Mouse (Mus musculus) midbrain, postnatal 0 days (tissue): ENCODE data around the gene Smpdl3a. TPM values are rescaled to one million over a fixed set of nuclear protein-coding genes. Genes with fewer than 3 reads are reported as not detected.

Experiments
- ATAC-seq: fragments of 200-750 bp; cut with Nextera tagmentation; 2 replicates; pipeline ENCODE4 v1.8.0; 2017; ENCODE audit warnings: moderate number of reproducible peaks, mild to moderate bottlenecking, moderate TSS enrichment, moderate library complexity; ENCODE audit not compliant: low FRiP score
- DNase-seq: peaks from one replicate; pipeline ENCODE4 v3.0.0-alpha.2; 2015; ENCODE audit warnings: low spot score
- H3K27ac ChIP-seq: fragments of 300-500 bp; sonication (generic); 2 replicates; pipeline ENCODE4 v1.5.1; 2014; ENCODE audit warnings: low read depth, mild to moderate bottlenecking, low read length, mixed read lengths
- H3K27me3 ChIP-seq: fragments of 300-500 bp; sonication (generic); 2 replicates; pipeline ENCODE4 v1.6.1; 2014; ENCODE audit warnings: low read length, control low read depth, mixed read lengths; ENCODE audit not compliant: insufficient read depth
- H3K36me3 ChIP-seq: fragments of 300-500 bp; sonication (generic); 2 replicates; pipeline ENCODE4 v1.6.1; 2014; ENCODE audit warnings: low read length, control low read depth, mixed read lengths; ENCODE audit not compliant: insufficient read depth
- H3K4me1 ChIP-seq: fragments of 300-500 bp; sonication (generic); 2 replicates; pipeline ENCODE4 v1.6.1; 2014; ENCODE audit warnings: mild to moderate bottlenecking, control low read depth, antibody characterized with exemption, low read length, mixed read lengths; ENCODE audit not compliant: insufficient read depth
- H3K4me2 ChIP-seq: fragments of 300-500 bp; sonication (generic); 2 replicates; pipeline ENCODE4 v1.6.1; 2014; ENCODE audit warnings: low read depth, mild to moderate bottlenecking, low read length, mixed read lengths; ENCODE audit not compliant: poor library complexity, severe bottlenecking
- H3K4me3 ChIP-seq: fragments of 300-500 bp; sonication (generic); 2 replicates; pipeline ENCODE4 v1.5.1; 2014; ENCODE audit warnings: low read depth, mild to moderate bottlenecking, low read length, moderate library complexity
- H3K9ac ChIP-seq: fragments of 300-500 bp; sonication (generic); replicated peaks from 2 replicates; pipeline ENCODE4 v1.6.1; 2014; ENCODE audit warnings: mild to moderate bottlenecking, low read length, moderate library complexity, mixed read lengths; ENCODE audit not compliant: poor library complexity, severe bottlenecking
- H3K9me3 ChIP-seq: fragments of 300-500 bp; sonication (generic); 2 replicates; pipeline ENCODE4 v1.6.1; 2016; ENCODE audit warnings: low read length, control low read depth
- CTCF ChIP-seq: IDR thresholded peaks from 2 replicates; pipeline ENCODE4 v1.5.1; 2016; ENCODE audit warnings: antibody characterized with exemption, mild to moderate bottlenecking
- WGBS: fragments of 180-500 bp; shearing (Covaris S2); extraction: QIAGEN DNeasy Blood & Tissue Kit; methylation state at CpG from one replicate; pipeline ENCODE4 v1.1.7; 2014; 5-methylcytosine and 5-hydroxymethylcytosine counted together
- polyA plus RNA-seq: library from polyadenylated mRNA; unstranded; fragments of >200 nt; fragmentation: Nextera tagmentation; extraction: Ambion mirVana; gene quantifications from 2 replicates; pipeline ENCODE4 v1.2.1, GENCODE M21; 2015
- total RNA-seq: library from RNA; depleted of rRNA; stranded (reverse); fragments of >200 nt; gene quantifications from 2 replicates; pipeline ENCODE4 v1.2.3, GENCODE M21; 2014

Gene Smpdl3a
- total and polyA plus RNA-seq, 2 experiments from 2014 or later = 28.9 to 31.0 TPM

- Histone ChIP-seq H3K4me1 (no peaks in the 10 kb centered on the region), H3K9me3 (no peaks in the 10 kb centered on the region), H3K9ac (no peak overlapping the region), H3K4me3 (no peak overlapping the region), H3K27ac (no peak overlapping the region), H3K27me3 (no peaks in the 10 kb centered on the region), H3K4me2 (no peak overlapping the region), H3K36me3 (no peaks in the 10 kb centered on the region; the same call in 1 of the 2 replicates)
- ATAC-seq = no peak
- TF ChIP-seq CTCF = no peak
- no peak for DNase-seq
- 92% methylated on average over 5 of the region's 5 CpGs for WGBS
Measured at GRCm38 (mm10) chr10:57812161-57812856, 18.2 kb downstream of the Smpdl3a start.

DNA sequence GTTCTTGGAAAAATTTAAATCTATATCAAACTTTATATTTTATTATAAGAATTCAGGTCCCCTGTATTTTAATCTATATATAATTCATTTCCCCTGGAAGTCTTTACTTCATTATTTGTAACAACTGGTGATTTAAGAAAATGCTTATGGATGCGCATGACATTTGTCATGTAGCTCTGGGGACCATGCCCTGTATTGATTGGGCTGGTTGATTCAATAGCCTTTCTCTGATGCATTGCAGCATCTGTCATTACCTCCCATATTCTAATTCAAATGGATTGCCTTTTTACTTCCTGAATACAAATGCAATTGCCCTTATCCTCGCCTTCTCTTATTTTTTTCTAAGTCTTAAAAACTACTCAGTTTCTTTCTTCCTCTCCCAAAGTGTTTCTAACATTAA is 20.2 kb downstream of the Smpdl3a start:
- no peak overlapping the region for H3K4me2 ChIP-seq
- no peak for TF ChIP-seq CTCF
- no peaks in the 10 kb centered on the region for H3K27me3 ChIP-seq

DNA sequence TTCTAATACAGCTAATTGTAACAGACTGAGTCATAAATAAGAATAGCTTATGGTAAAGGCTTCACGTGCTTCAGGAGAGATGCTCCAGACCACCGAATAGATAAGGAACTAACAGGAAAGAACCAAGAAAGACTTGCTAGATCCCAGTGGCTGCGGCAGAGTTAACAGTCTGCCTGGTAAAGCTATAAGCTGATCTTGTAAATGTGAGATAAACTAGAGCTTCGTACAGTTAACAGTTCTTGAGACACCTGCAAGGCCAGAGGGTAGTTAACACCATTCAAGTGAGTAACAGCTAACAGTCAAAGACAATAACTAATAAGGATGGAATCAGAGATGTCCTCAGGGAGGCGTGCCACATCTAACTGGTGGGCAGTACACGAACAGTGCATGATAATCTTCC is 21.7 kb downstream of the Smpdl3a start:
- Histone ChIP-seq H3K4me3 (no peak overlapping the region), H3K9me3 (no peaks in the 10 kb centered on the region), H3K36me3 (no peaks in the 10 kb centered on the region), H3K4me2 (no peak overlapping the region), H3K27ac (no peak overlapping the region), H3K9ac (no peak overlapping the region), H3K27me3 (no peaks in the 10 kb centered on the region), H3K4me1 (no peaks in the 10 kb centered on the region)
- no peak for ATAC-seq
- TF ChIP-seq CTCF = no peak
- WGBS = 62% methylated on average over 6 of the region's 6 CpGs
- no peak for DNase-seq

More for the DNA sequence above, 20.2 kb downstream of the Smpdl3a start:
- no peaks in the 10 kb centered on the region for H3K4me1 ChIP-seq
- H3K9ac ChIP-seq = no peak overlapping the region
- no peak overlapping the region for H3K27ac ChIP-seq
- ATAC-seq (no peak), DNase-seq (no peak)
- no peak overlapping the region for H3K4me3 ChIP-seq
- 74% methylated on average over 2 of the region's 2 CpGs for WGBS
- no peaks in the 10 kb centered on the region for H3K36me3 ChIP-seq
- H3K9me3 ChIP-seq = no peaks in the 10 kb centered on the region

DNA sequence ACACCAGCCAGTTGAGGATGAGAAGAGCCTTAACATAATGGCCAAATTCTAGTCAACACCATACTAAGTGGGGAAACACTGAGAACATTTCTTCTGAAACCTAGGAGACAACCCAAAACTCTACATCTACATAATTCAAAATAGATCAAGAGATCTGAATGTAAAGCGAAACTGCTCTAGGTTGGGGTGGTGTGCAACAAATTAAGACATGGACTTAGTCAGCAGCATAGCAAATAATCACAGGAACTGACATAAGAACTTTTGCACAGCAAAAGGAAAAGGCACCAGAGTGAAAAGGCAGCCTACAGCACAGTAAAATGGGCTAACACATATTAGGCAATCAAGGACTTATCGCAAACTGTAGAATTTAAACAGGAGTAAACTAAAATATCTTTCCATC is 25.1 kb downstream of the Smpdl3a start:
- H3K4me1 ChIP-seq = peaks cover 3% of the 10 kb centered on the region; the same call in 1 of the 2 replicates
- H3K4me2 ChIP-seq = no peak overlapping the region
- H3K9me3 ChIP-seq = no peaks in the 10 kb centered on the region
- no peak overlapping the region for H3K4me3 ChIP-seq
- no peak overlapping the region for H3K27ac ChIP-seq
- H3K9ac ChIP-seq = no peak overlapping the region
- no peaks in the 10 kb centered on the region for H3K36me3 ChIP-seq
- 93% methylated on average over 2 of the region's 2 CpGs for WGBS
- no peak for ATAC-seq
- H3K27me3 ChIP-seq = no peaks in the 10 kb centered on the region
- TF ChIP-seq CTCF = no peak
- no peak for DNase-seq

- TF ChIP-seq CTCF = no peak
- 8% methylated on average over 3 of the region's 3 CpGs for WGBS
- H3K4me2 ChIP-seq = no peak overlapping the region
Measured at GRCm38 (mm10) chr10:57822473-57822872, 28.3 kb downstream of the Smpdl3a start.

DNA sequence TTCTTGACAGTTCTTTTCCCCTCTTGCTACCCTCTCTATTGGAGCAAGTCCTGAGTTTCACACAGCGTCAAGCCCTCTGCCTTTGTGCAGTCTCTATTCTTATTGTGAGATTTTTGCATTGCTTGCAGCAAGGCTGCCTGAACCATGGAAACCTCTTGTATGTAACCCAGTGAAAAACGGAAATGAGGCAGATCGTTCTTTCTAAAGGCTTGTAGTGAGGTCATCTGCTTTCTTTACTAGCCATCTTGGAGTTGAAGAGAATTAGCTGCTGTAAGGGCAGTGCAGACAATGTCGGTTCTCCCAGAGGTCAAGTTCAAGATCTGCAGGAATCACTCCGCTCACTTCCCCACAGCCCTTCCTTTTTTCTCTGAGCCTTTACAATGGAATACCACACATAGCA is 34.5 kb downstream of the Smpdl3a start:
- WGBS = 12% methylated on average over 5 of the region's 5 CpGs
- H3K4me1 ChIP-seq = no peaks in the 10 kb centered on the region
- TF ChIP-seq CTCF = no peak
- DNase-seq (peak; percentile 80), ATAC-seq (peak; percentile 84)
- H3K27ac ChIP-seq = no peak overlapping the region
- H3K9ac ChIP-seq = no peak overlapping the region
- no peak overlapping the region for H3K4me2 ChIP-seq
- no peaks in the 10 kb centered on the region for H3K36me3 ChIP-seq
- H3K9me3 ChIP-seq = no peaks in the 10 kb centered on the region
- H3K4me3 ChIP-seq = no peak overlapping the region
- H3K27me3 ChIP-seq = no peaks in the 10 kb centered on the region

More at GRCm38 (mm10) chr10:57822473-57822872, 28.3 kb downstream of the Smpdl3a start:
- ATAC-seq (peak; percentile 82), DNase-seq (peak; percentile 85)
- Histone ChIP-seq H3K4me3 (no peak overlapping the region), H3K9ac (no peak overlapping the region), H3K27me3 (no peaks in the 10 kb centered on the region), H3K27ac (peak overlapping the region; percentile 55), H3K4me1 (peaks cover 3% of the 10 kb centered on the region; the same call in 1 of the 2 replicates), H3K36me3 (no peaks in the 10 kb centered on the region), H3K9me3 (no peaks in the 10 kb centered on the region)
